Mouse (Mus musculus) gastrocnemius, postnatal 10 days (tissue): ENCODE data around the gene Man1a. TPM values are rescaled to one million over a fixed set of nuclear protein-coding genes. Genes with fewer than 3 reads are reported as not detected.
A peak's percentile ranks its signal among the peaks of the same experiment; 100 is the strongest.

ENCODE experiments used
- DNase-seq: peaks from one replicate; pipeline ENCODE4 v3.0.0; 2021; ENCODE audit warnings: mixed read lengths
- total RNA-seq, 2 experiments: library from RNA; stranded (reverse); gene quantifications; 2 replicates each; pipeline ENCODE4 v1.2.3; 2021

Gene Man1a
- total RNA-seq, 2 experiments from 2014 or later = 19.6 to 21.7 TPM

- no peak for DNase-seq
Observed at GRCm38 (mm10) chr10:54061159-54061558, 15.2 kb downstream of the Man1a start.

DNA sequence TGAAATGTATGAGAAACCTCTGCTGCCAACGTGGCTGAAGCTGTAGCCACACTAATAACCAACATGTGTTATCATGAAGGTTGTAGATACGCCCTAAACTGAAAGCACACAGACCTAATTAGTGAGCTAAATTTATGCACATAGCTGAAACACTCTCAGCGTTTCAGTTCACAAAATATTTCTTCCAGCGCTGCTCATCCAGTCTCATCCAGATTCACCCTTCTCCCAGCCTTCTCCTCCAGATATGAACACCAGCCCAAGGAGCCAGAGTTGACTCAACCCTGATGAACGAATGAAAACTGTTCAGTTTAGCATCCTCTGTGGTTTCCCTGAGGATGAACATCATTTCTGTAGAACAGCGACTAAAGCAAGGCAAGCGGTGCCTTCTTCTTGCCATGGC, 15.8 kb downstream of the Man1a start:
- DNase-seq = no peak

GRCm38 (mm10) chr10:54059679-54060249, 16.6 kb downstream of the Man1a start:
- no peak for DNase-seq

GRCm38 (mm10) chr10:54059092-54059496, 17.3 kb downstream of the Man1a start:
- DNase-seq = no peak

DNA sequence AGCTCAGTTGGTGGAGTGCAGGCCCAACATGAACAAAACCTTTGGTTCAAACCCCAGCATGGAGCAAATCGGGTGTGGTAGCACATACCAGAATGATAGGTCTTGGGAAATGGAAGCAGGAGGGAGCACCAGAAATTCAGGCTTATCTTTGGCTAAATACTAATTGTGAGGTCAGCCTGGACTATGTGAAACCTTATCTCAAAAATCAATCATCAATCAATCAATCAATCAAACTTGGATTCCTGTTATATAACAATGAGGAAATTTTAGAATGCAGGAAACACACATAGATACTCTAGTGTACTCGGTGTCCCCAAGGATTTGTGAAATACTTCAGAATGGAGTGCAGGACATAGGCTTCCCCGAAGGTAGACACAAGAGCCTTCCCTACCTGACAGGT, 17.8 kb downstream of the Man1a start:
- DNase-seq = no peak

GRCm38 (mm10) chr10:54054188-54054587, 22.2 kb downstream of the Man1a start:
- DNase-seq = no peak

- no peak for DNase-seq
Observed at GRCm38 (mm10) chr10:54047885-54048284, 28.5 kb downstream of the Man1a start.

DNA sequence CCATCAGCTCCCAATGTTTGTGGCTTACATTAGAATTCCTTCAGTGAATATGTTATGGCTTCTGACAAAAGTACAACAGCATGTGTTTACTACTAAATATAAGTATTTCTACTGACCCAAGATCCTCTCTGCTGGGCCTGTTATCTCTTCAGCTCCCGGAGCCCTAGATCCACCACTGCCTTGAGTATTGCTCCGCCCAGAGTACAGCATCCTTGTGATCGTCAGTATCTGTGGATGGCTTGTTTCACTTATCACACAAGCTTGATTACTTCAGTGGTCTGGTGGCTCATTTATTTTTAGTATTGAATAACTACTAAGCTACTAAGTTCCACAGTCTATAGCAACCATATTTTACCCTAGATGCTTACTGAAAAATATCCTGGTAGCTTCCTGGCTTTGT, 33.1 kb downstream of the Man1a start:
- no peak for DNase-seq

GRCm38 (mm10) chr10:54042212-54042840, 34.1 kb downstream of the Man1a start:
- no peak for DNase-seq

DNA sequence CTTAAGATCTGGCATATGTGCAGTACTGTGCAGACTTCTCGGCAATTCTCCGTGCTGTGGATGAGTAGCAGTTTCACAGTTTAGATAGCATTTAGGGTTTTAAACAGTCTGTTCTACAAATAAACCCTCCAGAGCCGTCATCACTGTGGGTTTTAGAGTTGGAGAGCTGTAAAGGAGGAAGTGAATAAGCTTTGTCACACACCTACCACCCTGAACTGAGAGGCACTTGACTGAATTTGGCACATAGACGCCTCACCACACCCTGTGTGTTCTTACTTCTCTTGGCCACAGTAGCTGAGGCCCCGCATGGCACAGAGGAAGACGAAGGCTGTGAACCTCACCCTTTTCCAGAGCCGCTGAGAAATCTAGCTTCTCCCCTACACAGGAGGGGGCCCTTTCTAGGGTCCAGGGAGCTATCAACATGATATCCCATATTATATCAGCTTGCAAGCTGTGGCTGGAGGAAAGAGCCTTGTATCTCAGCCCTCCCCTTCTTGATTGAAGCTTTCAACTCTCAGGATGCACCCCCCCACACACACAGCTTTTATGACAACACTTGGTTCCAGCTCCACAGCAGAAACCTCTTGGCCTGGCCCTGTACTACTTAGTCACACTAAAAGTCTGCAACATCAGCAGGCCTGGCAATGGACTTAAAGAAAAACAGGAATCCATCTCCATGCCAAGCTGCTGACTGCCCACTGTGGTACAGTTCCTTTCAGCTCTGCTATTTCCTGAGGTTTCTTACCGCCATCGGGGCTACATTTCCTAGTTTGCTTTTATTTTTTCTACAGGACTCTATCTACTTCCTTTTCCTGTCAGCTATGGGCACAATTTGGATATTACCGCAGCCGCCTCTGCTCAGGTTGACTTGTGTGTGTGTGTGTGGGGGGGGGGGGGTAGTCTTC, 35.9 kb downstream of the Man1a start:
- no peak for DNase-seq

DNA sequence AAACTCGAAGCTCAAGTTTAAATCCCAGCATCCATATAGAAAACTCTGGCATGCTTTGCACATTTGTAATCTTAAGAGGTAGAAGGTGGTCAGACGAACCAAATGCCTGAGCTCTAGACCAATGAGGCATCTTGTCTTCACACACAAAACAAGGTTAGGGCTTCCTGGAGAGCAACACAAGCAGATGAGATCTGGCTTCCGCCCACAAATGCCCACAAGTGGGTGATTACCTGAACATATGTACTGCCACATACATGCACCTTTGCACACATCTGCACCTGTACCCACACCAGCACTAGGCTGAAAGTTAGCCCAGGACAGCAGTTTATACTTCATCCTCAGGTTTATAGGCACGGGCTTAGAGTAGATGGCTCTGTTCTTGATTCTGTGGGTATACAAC, 36.7 kb downstream of the Man1a start:
- no peak for DNase-seq

DNA sequence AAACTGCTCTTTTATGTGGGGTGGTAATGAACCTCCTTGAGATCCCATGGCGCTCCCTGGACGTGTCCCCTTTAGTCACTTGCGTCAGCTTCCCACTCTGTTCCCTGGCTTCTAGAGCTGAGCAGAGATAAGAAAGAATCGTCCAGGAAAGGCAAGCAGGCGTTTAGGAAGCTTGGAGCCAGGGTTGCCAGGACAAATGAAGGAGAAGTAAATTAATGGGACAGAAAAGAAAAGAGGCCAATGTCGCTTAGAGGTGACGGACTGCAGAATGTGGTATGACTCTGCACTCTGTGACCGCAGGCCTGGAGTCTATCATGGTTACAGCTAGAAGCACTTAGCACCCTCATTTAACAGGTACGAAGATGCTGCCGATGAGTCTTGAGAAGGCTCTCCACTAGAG, 37.7 kb downstream of the Man1a start:
- DNase-seq = no peak

GRCm38 (mm10) chr10:54038180-54038579, 38.2 kb downstream of the Man1a start:
- DNase-seq = no peak

DNA sequence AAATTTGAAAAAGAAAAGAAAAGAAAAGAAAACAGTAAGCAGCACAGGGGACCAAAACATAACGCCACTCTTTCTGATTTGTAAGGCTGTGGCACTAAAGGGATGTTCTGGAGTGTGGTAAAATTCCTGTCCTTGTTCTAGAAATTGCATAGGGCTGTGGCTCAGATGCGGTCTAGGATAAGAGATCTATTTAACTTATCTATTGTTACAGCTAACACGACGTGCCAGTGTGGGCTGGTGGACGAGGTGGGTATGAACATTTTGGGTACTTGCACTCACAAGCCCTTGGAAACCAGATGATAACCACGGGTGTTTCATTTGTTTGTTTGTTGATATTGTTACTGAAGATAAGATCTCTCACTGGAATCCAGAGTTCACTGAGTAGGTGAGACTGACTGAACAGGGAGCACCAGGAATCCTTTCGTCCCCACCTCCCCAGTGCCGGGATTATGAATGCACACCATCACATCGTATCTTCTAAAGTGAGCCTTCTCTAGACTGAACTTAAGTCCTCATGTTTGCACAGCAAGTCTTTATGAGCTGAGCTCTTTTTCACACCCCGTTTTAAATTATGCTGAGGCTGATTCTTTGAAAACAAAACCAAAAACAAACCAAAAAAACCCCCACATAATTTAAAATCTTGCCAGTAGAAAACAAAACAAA, 38.9 kb downstream of the Man1a start:
- no peak for DNase-seq

- no peak for DNase-seq
Observed at GRCm38 (mm10) chr10:54035586-54035985, 40.8 kb downstream of the Man1a start.

DNA sequence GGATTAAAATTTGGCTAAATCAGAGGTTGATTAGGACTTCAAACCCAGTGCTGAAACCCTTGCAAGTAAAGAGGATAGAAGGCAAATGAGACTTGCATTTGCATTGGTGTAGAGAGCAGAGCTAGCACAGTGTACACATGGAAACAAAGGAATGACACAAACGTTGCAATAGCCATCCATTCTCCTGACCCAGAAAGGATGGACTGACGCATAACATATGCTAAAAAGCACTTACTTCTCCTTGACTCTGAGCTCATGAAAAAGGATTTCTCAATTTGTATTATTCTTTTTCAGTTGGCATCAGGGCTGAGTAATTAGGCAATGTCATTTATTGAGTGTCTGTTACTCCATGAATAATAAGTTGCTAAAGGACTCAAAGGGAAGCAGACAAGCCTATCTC, 41.6 kb downstream of the Man1a start:
- DNase-seq = no peak

GRCm38 (mm10) chr10:54032316-54033092, 43.9 kb downstream of the Man1a start:
- DNase-seq = peak; percentile 31

DNA sequence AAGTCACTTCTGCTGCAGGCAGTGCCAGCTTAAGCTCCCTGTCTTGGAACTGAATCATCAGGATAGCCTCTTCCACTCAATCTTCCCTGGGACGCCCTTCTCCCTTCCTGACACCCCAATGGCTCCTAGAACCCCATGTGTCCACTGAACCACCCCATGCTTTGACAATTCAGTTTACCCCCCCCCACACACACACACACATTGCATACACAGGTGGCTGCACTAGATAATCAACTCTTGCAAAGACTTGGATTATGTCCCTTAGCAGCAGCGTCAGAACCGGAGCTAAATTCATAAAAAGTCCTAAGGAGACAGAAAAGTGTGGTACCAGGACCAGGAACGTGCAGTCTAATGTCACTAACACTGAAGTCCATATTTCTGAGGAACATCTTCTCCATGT, 47.5 kb downstream of the Man1a start:
- no peak for DNase-seq

GRCm38 (mm10) chr10:54026738-54027427, 49.5 kb downstream of the Man1a start:
- no peak for DNase-seq

DNA sequence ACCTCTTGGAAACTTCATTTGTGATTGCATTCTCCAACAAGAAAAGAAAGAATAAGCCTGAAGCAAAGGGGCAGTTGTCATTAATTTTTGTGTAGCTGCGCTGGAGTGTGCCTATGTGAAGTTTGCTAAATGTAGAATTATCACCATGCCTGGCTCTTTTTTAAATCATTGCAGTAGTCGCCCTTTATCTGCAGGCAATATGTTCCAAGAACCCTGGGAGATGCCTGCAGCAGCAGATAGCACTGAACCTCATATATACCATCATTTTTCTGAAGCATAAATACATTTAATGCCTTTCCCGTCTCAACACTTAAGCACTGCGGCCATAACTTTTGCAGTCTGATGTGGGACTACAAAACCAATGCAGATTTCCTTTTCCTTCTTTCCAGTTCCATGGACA, 50.3 kb downstream of the Man1a start:
- DNase-seq = no peak

- no peak for DNase-seq
Observed at GRCm38 (mm10) chr10:54017904-54018454, 58.4 kb downstream of the Man1a start.
